Mouse (Mus musculus) embryonic fibroblast, embryonic 13.5 days (primary cell): ENCODE results near the gene Rab35. TPM values are rescaled to one million over a fixed set of nuclear protein-coding genes. Genes with fewer than 3 reads are reported as not detected.

ENCODE experiments used
- H3K27ac ChIP-seq: 2 replicates; pipeline ENCODE4 v1.5.1; 2012; ENCODE audit warnings: low read length, control low read depth, inconsistent platforms; ENCODE audit not compliant: insufficient read depth
- H3K4me1 ChIP-seq: 2 replicates; pipeline ENCODE4 v1.6.1; 2011; ENCODE audit warnings: low read length; ENCODE audit not compliant: control insufficient read depth, insufficient read depth
- H3K4me3 ChIP-seq: 2 replicates; pipeline ENCODE4 v1.5.1; 2011; ENCODE audit warnings: mild to moderate bottlenecking, control low read depth, low read length; ENCODE audit not compliant: insufficient read depth
- CTCF ChIP-seq: IDR thresholded peaks from 2 replicates; pipeline ENCODE4 v1.5.1; 2011; ENCODE audit warnings: mild to moderate bottlenecking, control low read depth, low read length, moderate library complexity, borderline replicate concordance; ENCODE audit not compliant: insufficient read depth
- POLR2A ChIP-seq: IDR thresholded peaks from 2 replicates; pipeline ENCODE4 v1.6.1; 2011; ENCODE audit warnings: low read depth, mild to moderate bottlenecking, control low read depth, low read length, moderate library complexity
- polyA plus RNA-seq: library from polyadenylated mRNA; stranded (reverse); fragments of >200 nt; gene quantifications from 2 replicates; pipeline ENCODE4 v1.2.4, GENCODE M21; 2011; ENCODE audit warnings: low read depth; ENCODE audit not compliant: missing spikeins, insufficient read length

The Rab35 gene
- polyA plus RNA-seq, 1 experiment = 55.5 TPM

GRCm38 (mm10) chr5:115644192-115644591 is 12.5 kb downstream of the Rab35 start:
- TF ChIP-seq POLR2A (no peak), CTCF (no peak)
- Histone ChIP-seq H3K27ac (no peak overlapping the region), H3K4me1 (no peaks in the 10 kb centered on the region), H3K4me3 (no peak overlapping the region)

GRCm38 (mm10) chr5:115648876-115649275 is 17.2 kb downstream of the Rab35 start:
- Histone ChIP-seq H3K4me1 (peaks cover 3% of the 10 kb centered on the region; the same call in 1 of the 2 replicates), H3K4me3 (no peak overlapping the region), H3K27ac (no peak overlapping the region)
- TF ChIP-seq CTCF = no peak
- TF ChIP-seq POLR2A = no peak

GRCm38 (mm10) chr5:115649699-115650098 is 18.0 kb downstream of the Rab35 start:
- TF ChIP-seq CTCF (no peak), POLR2A (no peak)

GRCm38 (mm10) chr5:115650885-115651284 is 19.2 kb downstream of the Rab35 start:
- no peak overlapping the region for H3K4me3 ChIP-seq
- peaks cover 3% of the 10 kb centered on the region; the same call in 1 of the 2 replicates for H3K4me1 ChIP-seq
- no peak overlapping the region for H3K27ac ChIP-seq
- no peak for TF ChIP-seq POLR2A

More at GRCm38 (mm10) chr5:115649699-115650098, 18.0 kb downstream of the Rab35 start:
- Histone ChIP-seq H3K4me1 (peaks cover 3% of the 10 kb centered on the region; the same call in 1 of the 2 replicates), H3K4me3 (no peak overlapping the region), H3K27ac (no peak overlapping the region)

GRCm38 (mm10) chr5:115651821-115652220 is 20.1 kb downstream of the Rab35 start:
- Histone ChIP-seq H3K4me3 (peak overlapping the region; percentile 49; the same call in 1 of the 2 replicates), H3K4me1 (peaks cover 3% of the 10 kb centered on the region; the same call in 1 of the 2 replicates), H3K27ac (no peak overlapping the region)
- TF ChIP-seq POLR2A (no peak), CTCF (no peak)

- TF ChIP-seq POLR2A (peak; percentile 99), CTCF (peak; percentile 63; the same call in 1 of the 2 replicates)
- Histone ChIP-seq H3K4me3 (peak overlapping the region; percentile 49), H3K4me1 (peaks cover 3% of the 10 kb centered on the region; the same call in 1 of the 2 replicates), H3K27ac (peak overlapping the region; percentile 29)
Measured at GRCm38 (mm10) chr5:115652681-115653575, 21.2 kb downstream of the Rab35 start.

- H3K27ac ChIP-seq = no peak overlapping the region
- TF ChIP-seq CTCF (no peak), POLR2A (no peak)
- H3K4me1 ChIP-seq = peaks cover 3% of the 10 kb centered on the region; the same call in 1 of the 2 replicates
- H3K4me3 ChIP-seq = no peak overlapping the region
Measured at GRCm38 (mm10) chr5:115653776-115654175, 22.1 kb downstream of the Rab35 start.

- no peak overlapping the region for H3K27ac ChIP-seq
- no peak overlapping the region for H3K4me3 ChIP-seq
- H3K4me1 ChIP-seq = peaks cover 3% of the 10 kb centered on the region; the same call in 1 of the 2 replicates
- TF ChIP-seq CTCF (no peak), POLR2A (no peak)
Measured at GRCm38 (mm10) chr5:115656677-115657076, 25.0 kb downstream of the Rab35 start.

- Histone ChIP-seq H3K4me1 (no peaks in the 10 kb centered on the region), H3K4me3 (no peak overlapping the region), H3K27ac (no peak overlapping the region)
- TF ChIP-seq POLR2A (no peak), CTCF (no peak)
Measured at GRCm38 (mm10) chr5:115657234-115657633, 25.5 kb downstream of the Rab35 start.

- no peak overlapping the region for H3K4me3 ChIP-seq
- TF ChIP-seq POLR2A = no peak
- no peak for TF ChIP-seq CTCF
- no peaks in the 10 kb centered on the region for H3K4me1 ChIP-seq
- no peak overlapping the region for H3K27ac ChIP-seq
Measured at GRCm38 (mm10) chr5:115658352-115658751, 26.6 kb downstream of the Rab35 start.
